Mouse (Mus musculus): ENCODE data around the gene Ankrd24. TPM values are rescaled to one million over a fixed set of nuclear protein-coding genes. Genes with fewer than 3 reads are reported as not detected.

The Ankrd24 gene
- polyA plus RNA-seq, 1 experiment, result 11.8 TPM

DNA sequence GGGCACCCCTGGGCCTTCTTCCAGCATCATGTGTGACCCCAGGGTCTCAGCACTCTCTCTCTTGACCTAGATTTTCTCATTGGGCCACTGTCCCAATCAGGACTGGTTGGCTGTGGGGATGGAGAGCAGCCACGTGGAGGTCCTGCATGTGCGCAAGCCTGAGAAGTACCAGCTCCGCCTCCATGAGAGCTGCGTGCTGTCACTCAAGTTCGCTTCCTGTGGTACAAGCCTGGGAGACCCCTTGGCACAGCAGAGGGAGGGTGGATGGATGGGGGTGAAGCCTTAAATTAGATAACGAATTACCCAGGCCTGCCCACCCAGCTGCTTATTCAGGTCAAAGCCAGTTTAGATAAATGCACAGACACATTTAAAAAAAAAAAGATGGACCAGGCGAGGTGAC, 39.6 kb upstream of the Ankrd24 start:
- no peak overlapping the region for H3ac ChIP-seq (ENCODE audit: control insufficient read depth, insufficient read length)
- no peaks in the 10 kb centered on the region for H3K79me2 ChIP-seq (ENCODE audit: control insufficient read depth, insufficient read depth)
- no peak overlapping the region for H3K4me3 ChIP-seq
- TF ChIP-seq POLR2AphosphoS2 (IDR thresholded peaks at IDR 0.05; ENCODE audit: insufficient read length, low read depth) (no peak), POLR2A (IDR thresholded peaks at IDR 0.05; ENCODE audit: insufficient read length, low read depth) (no peak), REST (IDR thresholded peaks at IDR 0.05; ENCODE audit: insufficient read depth, insufficient read length) (no peak), MAX (IDR thresholded peaks at IDR 0.05; ENCODE audit: low read depth) (no peak), E2F4 (IDR thresholded peaks at IDR 0.05; ENCODE audit: insufficient read depth) (no peak), TCF12 (IDR thresholded peaks at IDR 0.05; ENCODE audit: insufficient read depth, poor library complexity, severe bottlenecking) (no peak), MYOD1 (IDR thresholded peaks at IDR 0.05; ENCODE audit: control insufficient read depth in 1 of 3, insufficient read length in 2 of 3, low read depth in 2 of 3) (no peak), TCF3 (IDR thresholded peaks at IDR 0.05; ENCODE audit: insufficient read length, low read depth) (no peak)
- no peaks in the 10 kb centered on the region for H3K27me3 ChIP-seq (ENCODE audit: control insufficient read depth, insufficient read depth, insufficient read length)
- no peak overlapping the region for H3K4me2 ChIP-seq (ENCODE audit: low read depth)
- H3K36me3 ChIP-seq (ENCODE audit: control insufficient read depth, insufficient read depth), result no peaks in the 10 kb centered on the region

DNA sequence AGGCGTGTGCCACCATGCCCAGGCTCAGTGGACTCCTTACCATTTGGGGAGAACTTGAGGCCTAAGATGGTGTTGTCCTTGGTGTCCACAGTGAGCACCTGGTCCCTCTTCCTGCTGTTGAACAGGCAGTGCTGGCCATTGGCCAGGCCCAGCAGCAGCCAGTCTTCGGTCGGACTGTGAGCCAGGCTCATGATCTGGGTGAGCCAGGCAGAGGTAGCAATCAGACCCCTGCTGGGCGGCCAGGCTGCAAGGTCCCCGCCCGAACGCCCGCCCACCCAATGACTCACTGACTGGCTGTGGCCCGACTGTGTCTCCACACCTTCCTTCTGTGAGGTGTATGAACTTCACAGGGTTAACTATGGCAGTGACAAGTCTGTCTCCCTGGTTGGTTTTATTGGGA, 36.5 kb upstream of the Ankrd24 start:
- no peak overlapping the region for H3K4me3 ChIP-seq
- TF ChIP-seq SRF (IDR thresholded peaks at IDR 0.05; ENCODE audit: control insufficient read depth, insufficient read length, low read depth), result no peak
- no peak for TF ChIP-seq TCF3 (IDR thresholded peaks at IDR 0.05; ENCODE audit: insufficient read length, low read depth)
- no peak for TF ChIP-seq POLR2AphosphoS2 (IDR thresholded peaks at IDR 0.05; ENCODE audit: insufficient read length, low read depth)
- TF ChIP-seq MYOD1 (IDR thresholded peaks at IDR 0.05; ENCODE audit: control insufficient read depth in 1 of 3, insufficient read length in 2 of 3, low read depth in 2 of 3), result no peak
- no peak for TF ChIP-seq REST (IDR thresholded peaks at IDR 0.05; ENCODE audit: insufficient read depth, insufficient read length)
- no peak for TF ChIP-seq TCF12 (IDR thresholded peaks at IDR 0.05; ENCODE audit: insufficient read depth, poor library complexity, severe bottlenecking)
- no peak for TF ChIP-seq MYOG (IDR thresholded peaks at IDR 0.05; ENCODE audit: control insufficient read depth in 1 of 3, insufficient read depth in 1 of 3, insufficient read length in 2 of 3, low read depth in 2 of 3)
- no peak overlapping the region for H3K4me2 ChIP-seq (ENCODE audit: low read depth)
- no peaks in the 10 kb centered on the region for H3K36me3 ChIP-seq (ENCODE audit: control insufficient read depth, insufficient read depth)
- no peaks in the 10 kb centered on the region for H3K27me3 ChIP-seq (ENCODE audit: control insufficient read depth, insufficient read depth, insufficient read length)
- no peak overlapping the region for H3ac ChIP-seq (ENCODE audit: control insufficient read depth, insufficient read length)
- H3K79me2 ChIP-seq (ENCODE audit: control insufficient read depth, insufficient read depth), result no peaks in the 10 kb centered on the region

DNA sequence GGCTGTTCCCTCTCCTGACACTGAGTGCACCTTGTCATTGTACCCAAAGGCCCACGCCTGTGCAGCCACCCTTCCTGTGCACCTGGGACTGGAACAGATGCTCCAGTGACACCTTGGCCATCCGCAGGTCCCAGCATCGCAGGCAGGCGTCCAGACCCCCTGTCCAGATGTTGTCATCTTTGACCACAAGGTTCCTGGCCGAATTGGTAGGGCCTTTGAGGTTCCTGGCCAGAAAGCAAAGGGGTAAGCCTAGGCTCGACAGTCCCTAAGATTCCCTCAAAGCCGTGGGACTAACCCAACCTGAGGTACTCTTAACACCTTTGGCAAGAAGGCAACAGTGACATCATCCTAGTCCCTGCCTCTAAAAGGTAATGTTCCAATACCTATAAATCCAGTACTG, 35.7 kb upstream of the Ankrd24 start:
- H3K36me3 ChIP-seq (ENCODE audit: control insufficient read depth, insufficient read depth), result no peaks in the 10 kb centered on the region
- no peak overlapping the region for H3K4me3 ChIP-seq
- H3K79me2 ChIP-seq (ENCODE audit: control insufficient read depth, insufficient read depth), result no peaks in the 10 kb centered on the region
- no peaks in the 10 kb centered on the region for H3K27me3 ChIP-seq (ENCODE audit: control insufficient read depth, insufficient read depth, insufficient read length)
- no peak overlapping the region for H3K4me2 ChIP-seq (ENCODE audit: low read depth)
- TF ChIP-seq MAX (IDR thresholded peaks at IDR 0.05; ENCODE audit: low read depth) (no peak), REST (IDR thresholded peaks at IDR 0.05; ENCODE audit: insufficient read depth, insufficient read length) (no peak), CEBPB (IDR thresholded peaks at IDR 0.05; ENCODE audit: insufficient read depth, poor library complexity, severe bottlenecking) (no peak), MYOG (IDR thresholded peaks at IDR 0.05; ENCODE audit: control insufficient read depth in 1 of 3, insufficient read depth in 1 of 3, insufficient read length in 2 of 3, low read depth in 2 of 3) (no peak), TCF12 (IDR thresholded peaks at IDR 0.05; ENCODE audit: insufficient read depth, poor library complexity, severe bottlenecking) (no peak), TCF3 (IDR thresholded peaks at IDR 0.05; ENCODE audit: insufficient read length, low read depth) (no peak), POLR2AphosphoS2 (IDR thresholded peaks at IDR 0.05; ENCODE audit: insufficient read length, low read depth) (no peak), USF1 (IDR thresholded peaks at IDR 0.05; ENCODE audit: low read depth) (no peak), POLR2A (IDR thresholded peaks at IDR 0.05; ENCODE audit: insufficient read length, low read depth) (no peak), E2F4 (IDR thresholded peaks at IDR 0.05; ENCODE audit: insufficient read depth) (no peak), SRF (IDR thresholded peaks at IDR 0.05; ENCODE audit: control insufficient read depth, insufficient read length, low read depth) (no peak), MYOD1 (IDR thresholded peaks at IDR 0.05; ENCODE audit: control insufficient read depth in 1 of 3, insufficient read length in 2 of 3, low read depth in 2 of 3) (no peak)
- H3ac ChIP-seq (ENCODE audit: control insufficient read depth, insufficient read length), result no peak overlapping the region

DNA sequence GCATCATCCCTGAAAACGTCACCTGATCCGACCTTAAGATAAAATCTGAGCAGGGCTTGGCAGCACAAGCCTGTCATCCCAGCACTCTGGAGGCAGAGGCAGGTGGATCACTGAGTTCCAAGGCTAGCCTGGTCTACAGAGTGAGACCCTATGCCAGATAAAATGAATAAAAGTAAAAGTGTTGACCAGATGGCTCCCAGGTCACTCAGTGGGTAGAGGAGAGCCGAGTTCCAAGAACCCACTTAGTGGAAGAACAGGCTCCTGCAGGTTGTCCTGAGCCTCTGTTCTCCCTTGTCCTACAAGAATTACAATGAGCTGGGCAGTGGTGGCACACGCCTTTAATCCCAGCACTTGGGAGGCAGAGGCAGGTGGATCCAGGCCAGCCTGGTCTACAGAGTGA, 35.1 kb upstream of the Ankrd24 start:
- Histone ChIP-seq H3K79me2 (ENCODE audit: control insufficient read depth, insufficient read depth) (no peaks in the 10 kb centered on the region), H3K36me3 (ENCODE audit: control insufficient read depth, insufficient read depth) (no peaks in the 10 kb centered on the region), H3K27me3 (ENCODE audit: control insufficient read depth, insufficient read depth, insufficient read length) (no peaks in the 10 kb centered on the region), H3K4me2 (ENCODE audit: low read depth) (no peak overlapping the region), H3ac (ENCODE audit: control insufficient read depth, insufficient read length) (no peak overlapping the region), H3K4me3 (no peak overlapping the region)
- TF ChIP-seq TCF12 (IDR thresholded peaks at IDR 0.05; ENCODE audit: insufficient read depth, poor library complexity, severe bottlenecking), result no peak
- no peak for TF ChIP-seq REST (IDR thresholded peaks at IDR 0.05; ENCODE audit: insufficient read depth, insufficient read length)
- no peak for TF ChIP-seq SRF (IDR thresholded peaks at IDR 0.05; ENCODE audit: control insufficient read depth, insufficient read length, low read depth)
- no peak for TF ChIP-seq MYOG (IDR thresholded peaks at IDR 0.05; ENCODE audit: control insufficient read depth in 1 of 3, insufficient read depth in 1 of 3, insufficient read length in 2 of 3, low read depth in 2 of 3)
- TF ChIP-seq CEBPB (IDR thresholded peaks at IDR 0.05; ENCODE audit: insufficient read depth, poor library complexity, severe bottlenecking), result no peak
- no peak for TF ChIP-seq MAX (IDR thresholded peaks at IDR 0.05; ENCODE audit: low read depth)
- TF ChIP-seq MYOD1 (IDR thresholded peaks at IDR 0.05; ENCODE audit: control insufficient read depth in 1 of 3, insufficient read length in 2 of 3, low read depth in 2 of 3), result no peak

DNA sequence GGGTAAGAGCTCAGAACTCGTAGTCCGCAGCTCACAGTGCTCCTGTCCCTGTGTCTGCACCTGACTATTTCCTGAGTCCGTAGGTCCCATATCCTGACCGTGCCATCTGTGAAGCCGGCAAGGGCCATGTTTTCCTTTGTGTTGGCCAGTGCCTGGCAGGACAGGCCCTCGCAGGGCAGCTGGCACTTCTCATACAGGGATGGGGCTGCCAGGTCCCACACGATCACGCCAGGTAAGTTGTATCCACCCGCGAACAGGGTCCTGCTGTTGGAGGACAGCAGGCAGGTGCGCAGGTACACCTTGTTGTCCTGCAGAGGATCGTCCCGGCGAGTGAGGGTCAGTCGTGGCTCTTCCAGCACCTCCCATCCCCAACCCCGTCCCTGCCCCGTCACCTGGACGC, 34.4 kb upstream of the Ankrd24 start:
- Histone ChIP-seq H3K36me3 (ENCODE audit: control insufficient read depth, insufficient read depth) (no peaks in the 10 kb centered on the region), H3K79me2 (ENCODE audit: control insufficient read depth, insufficient read depth) (no peaks in the 10 kb centered on the region), H3K4me2 (ENCODE audit: low read depth) (no peak overlapping the region), H3ac (ENCODE audit: control insufficient read depth, insufficient read length) (no peak overlapping the region), H3K27me3 (ENCODE audit: control insufficient read depth, insufficient read depth, insufficient read length) (no peaks in the 10 kb centered on the region), H3K4me3 (no peak overlapping the region)
- no peak for TF ChIP-seq POLR2AphosphoS2 (IDR thresholded peaks at IDR 0.05; ENCODE audit: insufficient read length, low read depth)
